Mouse (Mus musculus): ENCODE measurements around the gene Rgs3. TPM values are rescaled to one million over a fixed set of nuclear protein-coding genes. Genes with fewer than 3 reads are reported as not detected.

Rgs3 gene
- polyA plus RNA-seq, 1 experiment, result 45.8 TPM

- TF ChIP-seq POLR2A (IDR thresholded peaks at IDR 0.05; ENCODE audit: low read depth, low read length) (no peak), CTCF (IDR thresholded peaks at IDR 0.05; ENCODE audit: extremely low read depth, insufficient read length, insufficient replicate concordance, low read depth, low read length) (no peak)
- Histone ChIP-seq H3K36me3 (ENCODE audit: control insufficient read depth, insufficient read depth, low read length) (no peaks in the 10 kb centered on the region), H3K27me3 (ENCODE audit: control insufficient read depth, insufficient read depth, low read length) (no peaks in the 10 kb centered on the region), H3K4me1 (ENCODE audit: control insufficient read depth, insufficient read depth, insufficient read length, low read length) (peaks cover 17% of the 10 kb centered on the region), H3K27ac (ENCODE audit: insufficient read depth, low read depth, low read length) (no peak overlapping the region), H3K4me3 (ENCODE audit: low read depth, low read length) (no peak overlapping the region)
- WGBS, result 66% methylated on average over 4 of the region's 4 CpGs
Measured at GRCm38 (mm10) chr4:62733938-62734337, 174.3 kb downstream of the Rgs3 start.

GRCm38 (mm10) chr4:62735291-62735690 lies 175.6 kb downstream of the Rgs3 start:
- WGBS, result 48% methylated on average over 8 of the region's 8 CpGs
- Histone ChIP-seq H3K27me3 (ENCODE audit: control insufficient read depth, insufficient read depth, low read length) (no peaks in the 10 kb centered on the region), H3K4me3 (ENCODE audit: low read depth, low read length) (no peak overlapping the region), H3K36me3 (ENCODE audit: control insufficient read depth, insufficient read depth, low read length) (no peaks in the 10 kb centered on the region), H3K4me1 (ENCODE audit: control insufficient read depth, insufficient read depth, insufficient read length, low read length) (peaks cover 17% of the 10 kb centered on the region), H3K27ac (ENCODE audit: insufficient read depth, low read depth, low read length) (no peak overlapping the region)
- no peak for TF ChIP-seq POLR2A (IDR thresholded peaks at IDR 0.05; ENCODE audit: low read depth, low read length)
- TF ChIP-seq CTCF (IDR thresholded peaks at IDR 0.05; ENCODE audit: extremely low read depth, insufficient read length, insufficient replicate concordance, low read depth, low read length), result no peak

GRCm38 (mm10) chr4:62735878-62736277 lies 176.2 kb downstream of the Rgs3 start:
- TF ChIP-seq CTCF (IDR thresholded peaks at IDR 0.05; ENCODE audit: extremely low read depth, insufficient read length, insufficient replicate concordance, low read depth, low read length) (no peak), POLR2A (IDR thresholded peaks at IDR 0.05; ENCODE audit: low read depth, low read length) (no peak)
- no peak overlapping the region for H3K4me3 ChIP-seq (ENCODE audit: low read depth, low read length)
- no peaks in the 10 kb centered on the region for H3K27me3 ChIP-seq (ENCODE audit: control insufficient read depth, insufficient read depth, low read length)
- H3K4me1 ChIP-seq (ENCODE audit: control insufficient read depth, insufficient read depth, insufficient read length, low read length), result peaks cover 17% of the 10 kb centered on the region
- H3K27ac ChIP-seq (ENCODE audit: insufficient read depth, low read depth, low read length), result no peak overlapping the region
- no peaks in the 10 kb centered on the region for H3K36me3 ChIP-seq (ENCODE audit: control insufficient read depth, insufficient read depth, low read length)
- 51% methylated on average over 9 of the region's 9 CpGs for WGBS

- Histone ChIP-seq H3K36me3 (ENCODE audit: control insufficient read depth, insufficient read depth, low read length) (no peaks in the 10 kb centered on the region), H3K27me3 (ENCODE audit: control insufficient read depth, insufficient read depth, low read length) (no peaks in the 10 kb centered on the region), H3K4me1 (ENCODE audit: control insufficient read depth, insufficient read depth, insufficient read length, low read length) (peaks cover 17% of the 10 kb centered on the region), H3K4me3 (ENCODE audit: low read depth, low read length) (no peak overlapping the region), H3K27ac (ENCODE audit: insufficient read depth, low read depth, low read length) (no peak overlapping the region)
- TF ChIP-seq POLR2A (IDR thresholded peaks at IDR 0.05; ENCODE audit: low read depth, low read length), result no peak
- TF ChIP-seq CTCF (IDR thresholded peaks at IDR 0.05; ENCODE audit: extremely low read depth, insufficient read length, insufficient replicate concordance, low read depth, low read length), result no peak
- 75% methylated on average over 7 of the region's 7 CpGs for WGBS
Measured at GRCm38 (mm10) chr4:62736421-62736820, 176.8 kb downstream of the Rgs3 start.

GRCm38 (mm10) chr4:62736904-62737303 lies 177.3 kb downstream of the Rgs3 start:
- Histone ChIP-seq H3K4me3 (ENCODE audit: low read depth, low read length) (no peak overlapping the region), H3K4me1 (ENCODE audit: control insufficient read depth, insufficient read depth, insufficient read length, low read length) (peaks cover 17% of the 10 kb centered on the region), H3K27ac (ENCODE audit: insufficient read depth, low read depth, low read length) (no peak overlapping the region), H3K36me3 (ENCODE audit: control insufficient read depth, insufficient read depth, low read length) (no peaks in the 10 kb centered on the region), H3K27me3 (ENCODE audit: control insufficient read depth, insufficient read depth, low read length) (no peaks in the 10 kb centered on the region)
- WGBS, result 82% methylated on average over 3 of the region's 3 CpGs
- no peak for TF ChIP-seq CTCF (IDR thresholded peaks at IDR 0.05; ENCODE audit: extremely low read depth, insufficient read length, insufficient replicate concordance, low read depth, low read length)
- TF ChIP-seq POLR2A (IDR thresholded peaks at IDR 0.05; ENCODE audit: low read depth, low read length), result no peak

- TF ChIP-seq CTCF (IDR thresholded peaks at IDR 0.05; ENCODE audit: extremely low read depth, insufficient read length, insufficient replicate concordance, low read depth, low read length), result no peak
- TF ChIP-seq POLR2A (IDR thresholded peaks at IDR 0.05; ENCODE audit: low read depth, low read length), result no peak
- Histone ChIP-seq H3K27me3 (ENCODE audit: control insufficient read depth, insufficient read depth, low read length) (no peaks in the 10 kb centered on the region), H3K4me3 (ENCODE audit: low read depth, low read length) (no peak overlapping the region), H3K36me3 (ENCODE audit: control insufficient read depth, insufficient read depth, low read length) (no peaks in the 10 kb centered on the region), H3K27ac (ENCODE audit: insufficient read depth, low read depth, low read length) (peak overlapping the region; percentile 57), H3K4me1 (ENCODE audit: control insufficient read depth, insufficient read depth, insufficient read length, low read length) (peaks cover 17% of the 10 kb centered on the region)
- 56% methylated on average over 9 of the region's 9 CpGs for WGBS
Measured at GRCm38 (mm10) chr4:62737983-62738695, 178.5 kb downstream of the Rgs3 start.

GRCm38 (mm10) chr4:62738996-62739395 lies 179.3 kb downstream of the Rgs3 start:
- H3K4me3 ChIP-seq (ENCODE audit: low read depth, low read length), result no peak overlapping the region
- H3K36me3 ChIP-seq (ENCODE audit: control insufficient read depth, insufficient read depth, low read length), result no peaks in the 10 kb centered on the region
- H3K27ac ChIP-seq (ENCODE audit: insufficient read depth, low read depth, low read length), result no peak overlapping the region
- WGBS, result 73% methylated on average over 3 of the region's 3 CpGs
- TF ChIP-seq CTCF (IDR thresholded peaks at IDR 0.05; ENCODE audit: extremely low read depth, insufficient read length, insufficient replicate concordance, low read depth, low read length) (no peak), POLR2A (IDR thresholded peaks at IDR 0.05; ENCODE audit: low read depth, low read length) (no peak)
- H3K27me3 ChIP-seq (ENCODE audit: control insufficient read depth, insufficient read depth, low read length), result no peaks in the 10 kb centered on the region
- peaks cover 17% of the 10 kb centered on the region for H3K4me1 ChIP-seq (ENCODE audit: control insufficient read depth, insufficient read depth, insufficient read length, low read length)

All from small intestine, adult 2 months (tissue).